In the genomic region with DNA sequence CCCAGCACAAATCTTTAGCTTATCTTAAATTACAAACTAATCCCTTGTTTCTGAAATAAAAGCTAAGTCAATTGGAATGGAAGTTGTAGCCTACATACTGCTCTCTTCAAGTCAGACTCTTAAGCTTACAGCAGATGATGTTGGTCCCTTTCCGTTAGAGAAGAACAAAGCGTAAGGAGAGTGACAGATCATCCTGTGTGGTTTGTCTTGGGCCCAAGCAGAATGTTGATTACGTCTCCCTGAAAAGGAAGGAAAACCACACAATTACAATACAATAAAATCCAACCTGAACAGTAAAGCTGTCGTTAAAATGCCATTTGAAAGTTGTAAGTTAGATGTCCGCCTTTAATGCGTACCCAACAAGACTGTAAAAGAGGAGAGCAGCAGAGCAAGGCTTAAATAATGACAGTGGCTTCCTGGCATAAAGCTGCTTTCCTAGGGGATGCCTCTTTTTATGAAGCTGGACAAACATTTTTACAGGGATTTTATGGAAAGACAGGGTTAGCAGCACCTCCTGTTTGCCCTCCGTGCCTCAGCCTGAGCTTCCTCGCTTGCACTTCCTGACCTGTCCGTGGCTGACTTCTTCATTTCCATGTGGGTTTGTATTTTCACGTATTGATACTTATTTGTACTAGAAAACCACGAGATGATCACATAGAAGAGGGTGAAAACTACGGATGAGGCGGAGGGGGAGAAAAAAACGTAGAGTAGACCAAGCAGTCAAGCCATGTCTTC, we compare ENCODE assay signal across 30 mouse cellular contexts. TPM values are rescaled to one million over a fixed set of nuclear protein-coding genes. Genes with fewer than 3 reads are reported as not detected.
DNase-seq lines count a peak whose midpoint lies in the region; ATAC-seq lines count a peak whose summit lies in the region.
"Had no signal": no experiment of that assay in that cellular context is flagged by ENCODE, and none has a peak within 500 bp of the region (broad histone marks: within the 10 kb centered on the region; RNA-seq: fewer than 3 reads in every experiment).

No protein-coding gene starts in this region.

- ATAC-seq in inflammation-experienced regulatory T-cells, adult 6 months: peak; percentile 54
- no peak for ATAC-seq in cerebellum, adult (ENCODE audit: insufficient number of reproducible peaks, low FRiP score, low TSS enrichment)
- ATAC-seq: forebrain, embryonic 15.5 days; Patski had no signal

- peak; percentile 41 for DNase-seq in thymus, postnatal 14 days
- no peak for DNase-seq in thymus, postnatal 36 days
- peak; percentile 53 for DNase-seq in T-cell, adult 2 months (ENCODE audit: low spot score)
- DNase-seq in thymus, postnatal 25 days: peak; percentile 43
- no peak for DNase-seq in spleen, postnatal 36 days (ENCODE audit: low spot score in 2 of 2)
- no peak for DNase-seq in adrenal gland, postnatal 25 days
- DNase-seq: adrenal gland, postnatal 10 days; cerebellum, adult 9-10 months; gastrocnemius, postnatal 10 days; heart, adult 11 months; heart, postnatal 14 days; kidney, adult 2 months; kidney, postnatal 10 days; right cerebral cortex, postnatal 14 days had no signal

RNA-seq across cellular contexts. Expression of a gene that starts 12.6 kb away (rescaled TPM):
- not detected for polyA plus RNA-seq in inflammation-experienced regulatory T-cells, adult 6 months (2017; shearing (Covaris generic))
- total RNA-seq in adrenal gland, postnatal 25 days (2021): not detected in 2 replicates
- total RNA-seq: adrenal gland, postnatal 10 days; CH12.LX; G1E; gastrocnemius, postnatal 10 days; heart, postnatal 14 days; layer of hippocampus, postnatal 14 days; neutrophil, adult 5-6 weeks had no signal
- polyA plus RNA-seq: forebrain, embryonic 15.5 days; G1E; heart, embryonic 12.5 days; hindbrain, embryonic 13.5 days; intestine, embryonic 14.5 days; limb, embryonic 13.5 days; liver, embryonic 15.5 days; lung, embryonic 16.5 days; macrophage; Patski; urinary bladder, adult 2 months had no signal

Comparison
In these comparisons a context has a peak if more than half of its experiments do, and no peak if none do; other contexts are left out.
1. DNase-seq: peak in thymus, postnatal 14 days (single experiment), T-cell, adult 2 months (single experiment) and thymus, postnatal 25 days (single experiment); none in thymus, postnatal 36 days (0 of 2), spleen, postnatal 36 days (0 of 2) and adrenal gland, postnatal 25 days (single experiment).